Mouse (Mus musculus) T-helper 1 cell (primary cell): ENCODE results near the gene Tmc7.

Source experiments
- in situ Hi-C: fragments of 300-600 bp; cut with MboI, MseI; formaldehyde crosslinking; loops from one replicate; pipeline ENCODE4 v1.15.1; 2025; ENCODE audit warnings: high pct_unique_total_duplicates

The Tmc7 gene

GRCm38 (mm10) chr7:118502333-118502732, 82.2 kb downstream of the Tmc7 start:
- in situ Hi-C loops: no loop called here

GRCm38 (mm10) chr7:118499784-118500435, 84.6 kb downstream of the Tmc7 start:
- in situ Hi-C loops: no loop called here

GRCm38 (mm10) chr7:118498984-118499783, 85.4 kb downstream of the Tmc7 start:
- in situ Hi-C loops: no loop called here

GRCm38 (mm10) chr7:118494892-118495579, 89.5 kb downstream of the Tmc7 start:
- in situ Hi-C loops: no loop called here

GRCm38 (mm10) chr7:118493892-118494291, 90.6 kb downstream of the Tmc7 start:
- in situ Hi-C loops: no loop called here

GRCm38 (mm10) chr7:118491431-118492147, 92.9 kb downstream of the Tmc7 start, which contains the start of gene Itpripl2:
Itpripl2 (minus strand) TSS chr7:118491975.
- in situ Hi-C loops: no loop called here

- in situ Hi-C loops: no loop called here
Measured at GRCm38 (mm10) chr7:118490666-118491430, 93.7 kb downstream of the Tmc7 start.

GRCm38 (mm10) chr7:118489706-118490665, 94.5 kb downstream of the Tmc7 start:
- in situ Hi-C loops: no loop called here

GRCm38 (mm10) chr7:118488060-118488664, 96.4 kb downstream of the Tmc7 start:
- in situ Hi-C loops: no loop called here

GRCm38 (mm10) chr7:118486917-118487316, 97.6 kb downstream of the Tmc7 start:
- in situ Hi-C loops: no loop called here
